Mouse (Mus musculus) yolk sac, embryonic 10.5 days (tissue): ENCODE results near the gene Mettl18.

Experiments used
- DNase-seq: peaks from one replicate; pipeline ENCODE4 v3.0.0-alpha.2; 2017; ENCODE audit warnings: low spot score

Gene Mettl18

DNA sequence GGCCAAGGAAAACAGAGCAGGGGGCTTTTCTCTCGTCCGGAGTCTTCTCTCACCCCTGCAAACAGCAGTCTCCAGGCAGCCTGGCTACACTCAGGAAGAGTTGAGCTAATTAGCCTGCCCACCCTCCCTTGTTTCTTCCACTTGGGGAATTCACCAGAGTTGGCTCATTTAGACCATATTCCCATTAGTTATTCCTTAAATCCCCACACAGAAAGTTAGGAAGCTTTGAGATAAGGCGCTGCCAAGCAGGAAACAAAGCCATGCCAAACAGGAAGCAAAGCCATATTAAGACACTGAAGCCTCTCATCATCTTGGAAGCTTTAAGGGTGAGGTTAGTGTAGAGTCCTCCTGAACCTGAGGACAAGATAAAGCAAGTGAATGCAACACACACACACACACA lies 48.9 kb downstream of the Mettl18 start:
- DNase-seq: no peak
